Mouse (Mus musculus): ENCODE measurements around the gene Shisal1. TPM values are rescaled to one million over a fixed set of nuclear protein-coding genes. Genes with fewer than 3 reads are reported as not detected.

The Shisal1 gene
- not detected in 2 replicates for total RNA-seq (2012; rRNA removed)
- total RNA-seq (2014; rRNA removed): not detected in 2 replicates
- not detected in 2 replicates for polyA plus RNA-seq (2012; ENCODE audit: insufficient read length, low read depth)

- no peak for DNase-seq (ENCODE audit: extremely low read depth)
- no peak for TF ChIP-seq ZMIZ1 (IDR thresholded peaks at IDR 0.05; ENCODE audit: low read depth, low read length)
- TF ChIP-seq CHD1 (IDR thresholded peaks at IDR 0.05; ENCODE audit: low read depth, low read length): no peak
- no peak for TF ChIP-seq MAZ (IDR thresholded peaks at IDR 0.05; ENCODE audit: low read depth, low read length)
- no peak for TF ChIP-seq E2F4 (IDR thresholded peaks at IDR 0.05; ENCODE audit: insufficient replicate concordance, low read depth, low read length)
- no peak for TF ChIP-seq ZC3H11A (IDR thresholded peaks at IDR 0.05; ENCODE audit: low read depth, low read length)
- TF ChIP-seq MYC (IDR thresholded peaks at IDR 0.05; ENCODE audit: low read depth, low read length): no peak
- no peak for TF ChIP-seq ZNF384 (IDR thresholded peaks at IDR 0.05; ENCODE audit: low read depth, low read length)
- TF ChIP-seq JUN (IDR thresholded peaks at IDR 0.05; ENCODE audit: insufficient read depth, low read depth, low read length): no peak
- TF ChIP-seq KAT2A (IDR thresholded peaks at IDR 0.05; ENCODE audit: insufficient replicate concordance, low read length): no peak
- TF ChIP-seq POLR2A (IDR thresholded peaks at IDR 0.05; ENCODE audit: low read depth, low read length): no peak
- no peak for TF ChIP-seq GABPA (IDR thresholded peaks at IDR 0.05; ENCODE audit: insufficient replicate concordance, low read depth, low read length)
- no peak for TF ChIP-seq ELF1 (IDR thresholded peaks at IDR 0.05; ENCODE audit: low read depth, low read length)
- TF ChIP-seq TBP (conservative IDR thresholded peaks at IDR 0.05; ENCODE audit: low read depth, low read length): no peak
- TF ChIP-seq NELFE (IDR thresholded peaks at IDR 0.05; ENCODE audit: low read depth, low read length): no peak
- no peak for TF ChIP-seq CTCF (conservative IDR thresholded peaks at IDR 0.05 in 1 of 2, IDR thresholded peaks at IDR 0.05 in 1 of 2; ENCODE audit: low read depth in 2 of 2, low read length in 2 of 2)
- TF ChIP-seq SMC3 (IDR thresholded peaks at IDR 0.05; ENCODE audit: low read depth, low read length): no peak
- no peak for TF ChIP-seq MXI1 (IDR thresholded peaks at IDR 0.05; ENCODE audit: low read depth, low read length)
- H3K9me3 ChIP-seq (replicated peaks; ENCODE audit: low read length): peaks cover 2% of the 10 kb centered on the region
- in situ Hi-C loops (cut with MboI; ENCODE audit: low pct_ligation_motif_present, low pct_unique_long_range_greater_than_20kb, low sequenced_read_pairs) (no loop called here), dilution Hi-C loops (cut with MboI; ENCODE audit: extremely low pct_ligation_motif_present, extremely low pct_unique_long_range_greater_than_20kb, low sequenced_read_pairs) (no loop called here)
- H3K36me3 ChIP-seq (replicated peaks in 1 of 2; ENCODE audit: control insufficient read depth in 1 of 2, insufficient read depth in 1 of 2, low read length in 1 of 2): no peaks in the 10 kb centered on the region
- H3K27me3 ChIP-seq (replicated peaks): peaks cover 73% of the 10 kb centered on the region
- no peak within 1 kb of the TSS for H3K27ac ChIP-seq (ENCODE audit: insufficient read depth, low read depth)
- peaks cover 8 to 15% of the 10 kb centered on the region in 2 experiments for H3K4me1 ChIP-seq (ENCODE audit: control insufficient read depth in 1 of 2, insufficient read depth in 2 of 2)
- H3K79me2 ChIP-seq (replicated peaks; ENCODE audit: control insufficient read depth, extremely low read depth, insufficient read depth, poor library complexity, severe bottlenecking): no peaks in the 10 kb centered on the region
- H3K4me3 ChIP-seq (replicated peaks in 1 of 3; ENCODE audit: low read depth in 2 of 3, low read length in 2 of 3, poor library complexity in 1 of 3): no peak within 1 kb of the TSS
- H3K4me2 ChIP-seq (ENCODE audit: insufficient read depth, low read depth, poor library complexity, severe bottlenecking): no peak within 1 kb of the TSS
- no peak within 1 kb of the TSS for H3K9ac ChIP-seq (ENCODE audit: insufficient read depth, low read depth)
These were observed at the start of gene Shisal1 for GRCm38 (mm10) chr15:84446997-84447396. Gene Shisal1 (minus strand): TSS chr15:84447097.

DNA sequence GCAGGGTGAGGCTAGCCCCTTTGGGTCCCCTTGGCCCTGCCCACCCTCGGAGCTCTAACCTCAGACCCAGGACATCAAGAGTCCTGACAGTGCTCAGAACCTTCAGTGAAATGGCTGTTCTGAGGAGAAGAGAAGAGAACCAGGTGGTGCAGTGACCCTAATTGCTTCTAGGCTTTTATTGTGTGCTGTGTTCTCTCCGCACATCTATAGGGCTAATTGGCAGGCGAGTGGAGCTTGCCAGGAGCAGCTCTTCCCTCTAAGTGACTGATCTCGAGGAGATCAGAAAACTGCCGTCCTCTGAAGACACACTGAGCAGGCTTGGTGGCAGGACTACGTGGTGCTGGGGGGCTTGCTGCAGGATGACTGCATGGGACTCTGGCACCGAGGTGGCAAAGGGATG is 43.6 kb upstream of the Shisal1 start:
- Histone ChIP-seq H3K27me3 (replicated peaks) (peaks cover 50% of the 10 kb centered on the region), H3K79me2 (replicated peaks; ENCODE audit: control insufficient read depth, extremely low read depth, insufficient read depth, poor library complexity, severe bottlenecking) (no peaks in the 10 kb centered on the region), H3K4me1 (ENCODE audit: control insufficient read depth in 1 of 2, insufficient read depth in 2 of 2) (0 out of 4 replicates have a peak, but pooled peaks cover 0 to 5% of the 10 kb centered on the region in 2 experiments), H3K9me3 (replicated peaks; ENCODE audit: low read length) (peaks cover 27% of the 10 kb centered on the region), H3K27ac (ENCODE audit: insufficient read depth, low read depth) (no peak overlapping the region), H3K4me2 (ENCODE audit: insufficient read depth, low read depth, poor library complexity, severe bottlenecking) (no peak overlapping the region), H3K36me3 (replicated peaks in 1 of 2; ENCODE audit: control insufficient read depth in 1 of 2, insufficient read depth in 1 of 2, low read length in 1 of 2) (no peaks in the 10 kb centered on the region), H3K4me3 (replicated peaks in 1 of 3; ENCODE audit: low read depth in 2 of 3, low read length in 2 of 3, poor library complexity in 1 of 3) (no peak overlapping the region), H3K9ac (ENCODE audit: insufficient read depth, low read depth) (no peak overlapping the region)
- in situ Hi-C loops (cut with MboI; ENCODE audit: low pct_ligation_motif_present, low pct_unique_long_range_greater_than_20kb, low sequenced_read_pairs): no loop called here
- no peak for TF ChIP-seq JUN (IDR thresholded peaks at IDR 0.05; ENCODE audit: insufficient read depth, low read depth, low read length)
- no peak for TF ChIP-seq IRF4 (IDR thresholded peaks at IDR 0.05; ENCODE audit: low read depth, low read length)
- TF ChIP-seq NELFE (IDR thresholded peaks at IDR 0.05; ENCODE audit: low read depth, low read length): no peak
- TF ChIP-seq MAFK (IDR thresholded peaks at IDR 0.05; ENCODE audit: insufficient replicate concordance, low read length): no peak
- no peak for TF ChIP-seq ZNF384 (IDR thresholded peaks at IDR 0.05; ENCODE audit: low read depth, low read length)
- no peak for TF ChIP-seq CHD2 (IDR thresholded peaks at IDR 0.05; ENCODE audit: low read length)
- no peak for TF ChIP-seq NRF1 (IDR thresholded peaks at IDR 0.05; ENCODE audit: low read depth, low read length)
- TF ChIP-seq MAX (IDR thresholded peaks at IDR 0.05; ENCODE audit: low read length): no peak
- TF ChIP-seq CTCF (conservative IDR thresholded peaks at IDR 0.05 in 1 of 2, IDR thresholded peaks at IDR 0.05 in 1 of 2; ENCODE audit: low read depth in 2 of 2, low read length in 2 of 2): no peak
- TF ChIP-seq USF1 (IDR thresholded peaks at IDR 0.05; ENCODE audit: low read depth, low read length): no peak
- no peak for TF ChIP-seq USF2 (conservative IDR thresholded peaks at IDR 0.05; ENCODE audit: low read depth, low read length)
- TF ChIP-seq ELF1 (IDR thresholded peaks at IDR 0.05; ENCODE audit: low read depth, low read length): no peak
- no peak for TF ChIP-seq GABPA (IDR thresholded peaks at IDR 0.05; ENCODE audit: insufficient replicate concordance, low read depth, low read length)
- dilution Hi-C loops (cut with MboI; ENCODE audit: extremely low pct_ligation_motif_present, extremely low pct_unique_long_range_greater_than_20kb, low sequenced_read_pairs): no loop called here
- no peak for DNase-seq (ENCODE audit: extremely low read depth)
